Mouse (Mus musculus): ENCODE results near the gene Map3k7.

DNA sequence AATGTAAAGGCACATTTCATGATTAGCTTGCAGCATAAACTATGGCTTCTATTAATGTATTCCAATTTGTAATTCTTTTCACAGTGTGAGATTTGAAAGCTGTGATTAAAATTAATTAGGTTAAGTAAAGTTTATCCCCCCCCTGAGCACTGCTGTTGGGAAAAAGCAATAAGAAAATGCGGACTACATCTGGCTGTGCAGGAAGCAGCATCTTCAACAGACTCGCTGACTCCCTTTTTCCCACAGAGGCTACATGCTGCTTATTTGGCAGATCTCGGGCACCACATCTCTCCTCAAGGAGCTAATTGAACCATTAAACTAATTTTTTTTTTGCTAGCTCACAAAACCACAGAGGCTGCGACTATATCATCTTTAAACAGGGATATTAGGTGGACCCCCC, 85.9 kb downstream of the Map3k7 start:
- TF ChIP-seq POLR2A (IDR thresholded peaks at IDR 0.05; ENCODE audit: borderline replicate concordance, control insufficient read depth, low read depth, low read length) (no peak), CTCF (IDR thresholded peaks at IDR 0.05; ENCODE audit: control insufficient read depth, insufficient read depth, low read length) (no peak)

Data from bone marrow, adult 2 months (tissue).